Mouse (Mus musculus): ENCODE results near the gene Plet1.

Gene Plet1

DNA sequence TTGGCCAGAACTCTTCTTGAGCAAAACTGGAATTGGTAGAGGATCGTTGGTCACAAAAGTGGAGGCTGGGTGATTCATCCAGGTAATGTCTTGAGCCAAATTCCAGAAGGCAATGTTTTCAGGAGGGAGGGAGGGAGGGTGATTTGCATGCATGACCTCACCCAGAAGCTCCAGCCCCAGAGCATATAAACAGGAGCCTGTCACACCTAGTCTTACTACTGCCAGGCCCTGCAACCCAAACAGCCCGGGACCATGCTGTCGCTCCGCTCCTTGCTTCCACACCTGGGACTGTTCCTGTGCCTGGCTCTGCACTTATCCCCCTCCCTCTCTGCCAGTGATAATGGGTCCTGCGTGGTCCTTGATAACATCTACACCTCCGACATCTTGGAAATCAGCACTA, at the start of gene Plet1:
Gene Plet1 (plus strand): TSS at position 215 of the 400 bp plus-strand sequence.
- DNase-seq, result no peak

GRCm38 (mm10) chr9:50449048-50449447, 45.3 kb upstream of the Plet1 start:
- no peak for DNase-seq

DNA sequence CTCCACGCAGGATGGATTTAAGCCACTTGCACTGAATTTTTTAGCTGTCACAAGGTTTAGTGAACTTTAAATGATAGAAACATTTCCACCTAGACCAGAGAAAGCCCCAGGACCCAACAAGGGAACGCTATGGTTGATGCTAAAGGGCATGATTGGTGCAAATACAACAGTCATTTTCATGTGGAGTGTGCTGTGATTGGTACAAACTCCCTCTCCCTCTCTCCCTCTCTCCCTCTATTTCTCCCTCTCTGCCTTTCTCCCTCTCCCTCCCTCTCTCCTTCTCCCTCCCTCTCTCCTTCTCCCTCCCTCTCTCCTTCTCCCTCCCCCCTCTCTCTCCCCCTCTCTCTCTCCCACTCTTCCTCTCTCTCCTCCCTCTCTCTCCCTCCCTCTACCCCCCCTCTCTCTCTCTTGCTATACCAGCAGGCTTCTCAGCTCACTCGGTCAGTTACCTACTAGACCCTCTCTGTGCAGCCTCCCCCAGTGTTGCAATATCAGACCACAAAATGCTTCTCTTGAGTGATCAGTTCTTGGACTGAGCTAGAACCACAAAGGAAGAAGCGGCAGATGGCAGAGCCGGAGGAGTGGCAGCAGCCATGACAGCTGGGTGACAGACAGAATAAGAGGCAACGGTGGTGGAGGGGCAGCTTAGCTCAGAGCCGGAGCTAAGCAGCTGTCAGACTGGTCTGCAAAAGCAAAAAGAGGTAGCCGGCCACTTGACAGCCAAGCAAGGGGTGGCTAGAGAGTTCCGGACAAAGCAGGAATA, 42.7 kb upstream of the Plet1 start:
- no peak for DNase-seq

- peak; percentile 90 for DNase-seq
Measured at GRCm38 (mm10) chr9:50452303-50452775, 42.0 kb upstream of the Plet1 start.

DNA sequence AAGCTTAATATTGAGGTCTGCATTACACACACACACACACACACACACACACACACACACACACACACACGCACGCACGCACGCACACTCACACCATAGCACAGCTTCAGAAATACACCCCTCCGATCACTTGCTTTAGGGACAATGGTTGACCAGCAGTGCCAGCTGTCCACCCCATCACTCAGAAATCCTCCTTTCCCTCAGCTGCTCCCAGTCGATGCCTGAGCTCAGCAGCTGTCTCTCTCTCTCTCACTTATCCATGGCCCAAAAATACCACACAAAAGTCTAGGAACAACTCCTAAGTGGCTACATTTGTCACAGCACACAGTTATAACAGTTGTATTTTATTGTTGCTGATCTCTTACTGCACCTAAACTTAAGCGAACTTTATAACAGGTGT, 36.7 kb upstream of the Plet1 start:
- no peak for DNase-seq

DNA sequence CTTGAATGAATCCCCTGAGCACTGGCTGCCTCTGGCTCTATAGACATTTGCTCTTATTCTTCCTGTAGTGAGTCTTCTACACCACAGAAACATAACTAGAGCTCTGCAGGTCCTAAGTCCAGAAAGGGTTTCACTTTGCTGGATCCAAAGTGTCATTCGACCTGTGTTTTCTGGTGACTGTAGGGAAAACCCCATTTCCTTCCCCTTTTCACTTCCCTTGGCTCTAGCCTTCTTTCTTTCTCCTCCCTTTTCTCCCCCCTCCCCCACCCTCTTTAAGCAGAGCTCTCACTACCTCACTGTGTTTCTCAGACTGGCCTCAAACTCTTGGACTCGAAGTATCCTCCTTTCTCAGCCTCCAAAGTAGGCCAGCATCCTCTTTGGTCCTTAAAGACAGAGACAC, 34.8 kb upstream of the Plet1 start:
- no peak for DNase-seq

GRCm38 (mm10) chr9:50462494-50463204, 31.7 kb upstream of the Plet1 start:
- peak; percentile 87 for DNase-seq

- DNase-seq, result no peak
Measured at GRCm38 (mm10) chr9:50463205-50463508, 31.2 kb upstream of the Plet1 start.

DNA sequence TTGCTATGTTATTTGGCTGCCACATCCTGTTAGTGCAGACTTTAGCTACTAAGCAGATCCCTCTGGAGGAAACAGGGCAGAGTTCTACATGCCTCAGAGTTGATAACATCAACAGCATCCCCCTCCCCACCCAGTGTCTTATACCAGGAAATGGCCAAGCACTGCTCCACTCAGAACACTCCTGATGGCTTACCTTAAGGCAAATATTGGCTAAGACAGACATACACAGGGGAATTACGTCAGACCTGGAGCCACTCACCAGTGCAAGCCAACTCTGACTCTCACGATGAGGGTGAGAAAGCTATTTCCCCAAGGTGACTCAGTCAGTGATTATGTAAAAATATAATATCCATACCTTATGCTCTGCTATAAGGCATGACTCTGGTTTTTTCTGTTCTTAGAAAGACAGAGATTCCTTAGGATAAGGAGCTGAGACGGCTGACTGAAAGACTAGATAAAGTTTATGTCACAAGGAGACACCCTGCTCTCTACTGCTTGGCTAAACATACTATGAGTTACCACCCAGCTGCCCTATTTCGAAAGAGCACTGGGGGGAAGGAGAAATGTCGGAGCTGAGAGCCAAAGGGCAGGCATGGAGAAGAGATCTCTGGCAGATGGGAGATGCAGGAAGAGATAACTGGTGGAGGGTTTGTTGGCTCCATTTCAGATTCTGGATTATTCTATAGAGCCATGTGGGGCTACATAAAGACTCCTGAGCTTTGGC, 23.8 kb upstream of the Plet1 start:
- no peak for DNase-seq

- DNase-seq, result no peak
Measured at GRCm38 (mm10) chr9:50471181-50471901, 23.0 kb upstream of the Plet1 start.

GRCm38 (mm10) chr9:50475318-50475717, 19.0 kb upstream of the Plet1 start:
- no peak for DNase-seq

GRCm38 (mm10) chr9:50475745-50476144, 18.6 kb upstream of the Plet1 start:
- no peak for DNase-seq

GRCm38 (mm10) chr9:50476651-50477050, 17.7 kb upstream of the Plet1 start:
- no peak for DNase-seq

DNA sequence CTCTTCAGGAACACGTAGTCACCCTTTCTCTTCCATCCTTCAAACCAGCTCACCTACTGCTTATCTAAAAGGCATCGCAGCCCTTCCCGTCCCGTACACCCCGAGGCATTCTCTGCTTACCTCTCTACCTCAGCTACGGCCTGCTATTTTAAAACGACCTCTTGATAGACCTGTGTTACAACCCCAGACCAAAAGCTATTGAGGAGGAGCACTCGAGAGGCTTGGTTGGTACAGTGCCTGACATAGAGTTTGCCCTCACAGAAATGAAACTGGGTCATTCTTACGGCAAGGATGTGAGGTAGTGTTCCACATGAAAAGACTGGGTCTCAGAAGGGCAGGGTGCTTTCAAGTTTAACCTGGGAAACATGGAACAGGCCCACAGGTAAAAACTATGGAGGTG, 17.1 kb upstream of the Plet1 start:
- no peak for DNase-seq

DNA sequence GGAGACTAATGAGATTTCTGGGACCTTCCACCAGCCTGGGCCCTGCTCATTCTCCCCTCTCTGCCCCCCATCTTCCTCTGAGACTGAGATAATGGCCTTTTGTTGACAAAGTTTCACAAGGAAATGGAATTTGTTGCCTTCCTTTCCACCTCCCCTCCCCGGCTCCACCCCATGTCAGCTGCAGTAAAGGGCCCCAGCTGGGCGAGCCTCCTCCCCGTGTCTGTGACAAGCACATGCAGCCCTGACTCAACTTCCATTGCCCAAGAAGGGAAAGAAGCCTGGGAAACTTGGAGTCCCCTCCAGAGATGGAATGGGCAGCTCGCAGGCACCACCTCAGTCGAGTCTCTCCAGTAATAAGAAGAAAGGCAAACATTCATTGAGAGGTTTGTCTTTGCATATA, 15.5 kb upstream of the Plet1 start:
- DNase-seq, result peak; percentile 58

DNA sequence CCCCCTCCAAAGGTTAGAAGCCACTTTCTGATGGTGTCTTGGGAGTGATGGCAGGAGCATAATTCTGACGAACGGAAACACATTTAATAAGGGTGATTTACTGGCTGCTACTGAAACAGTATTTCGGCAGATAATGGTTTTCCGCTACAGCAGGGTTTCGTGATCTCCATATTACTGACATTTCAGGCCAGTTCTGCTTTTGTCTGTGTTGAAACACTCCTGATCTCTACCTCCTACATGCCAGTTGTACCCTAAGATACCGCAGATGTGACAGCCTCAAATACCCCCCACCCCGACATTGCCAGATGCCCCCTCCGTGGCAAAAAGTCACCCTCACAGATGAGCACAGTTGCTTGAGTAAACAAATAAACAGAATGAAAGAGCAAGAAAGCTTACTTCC, 14.8 kb upstream of the Plet1 start:
- DNase-seq, result no peak

GRCm38 (mm10) chr9:50482743-50483142, 11.6 kb upstream of the Plet1 start:
- no peak for DNase-seq

GRCm38 (mm10) chr9:50485521-50485920, 8.8 kb upstream of the Plet1 start:
- no peak for DNase-seq

- no peak for DNase-seq
Measured at GRCm38 (mm10) chr9:50490836-50491235, 3.5 kb upstream of the Plet1 start.

DNA sequence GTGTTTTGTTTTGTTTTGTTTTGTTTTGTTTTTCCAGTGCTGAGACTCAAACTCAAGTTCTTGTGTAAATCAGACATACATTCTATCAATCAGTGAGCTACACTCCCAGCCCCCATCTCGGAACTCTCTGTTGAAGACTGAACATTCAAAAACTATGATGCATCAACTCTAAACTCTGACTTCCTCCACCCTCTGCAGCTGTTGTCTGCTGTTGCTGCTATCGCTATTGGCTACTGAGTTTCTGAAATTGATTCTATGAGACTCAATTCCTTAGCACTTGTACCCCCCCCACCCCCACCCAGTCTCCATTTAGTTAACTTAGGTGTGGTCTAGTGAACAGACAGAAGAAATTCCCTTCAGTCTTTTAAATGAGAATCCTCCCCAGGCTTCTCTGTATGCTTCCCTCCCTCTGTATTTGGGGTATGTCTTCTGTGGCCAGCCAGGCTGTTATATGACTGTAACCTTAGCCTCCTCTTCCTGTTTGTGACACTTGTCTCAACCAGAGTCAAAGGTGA, 2.7 kb upstream of the Plet1 start:
- DNase-seq, result no peak

GRCm38 (mm10) chr9:50493777-50494176, 548 bp upstream of the Plet1 start:
- DNase-seq, result no peak

- DNase-seq, result no peak
Measured at GRCm38 (mm10) chr9:50495405-50496150, 1.3 kb downstream of the Plet1 start.

Measured in lung, postnatal 14 days (tissue).